Mouse (Mus musculus) myocyte (in vitro differentiated cells): ENCODE results near the gene Thada.

Source experiments
- CEBPB ChIP-seq: IDR thresholded peaks from 2 replicates; pipeline ENCODE4 v1.6.1; 2011; ENCODE audit warnings: mild to moderate bottlenecking, moderate library complexity; ENCODE audit not compliant: poor library complexity, insufficient read depth, severe bottlenecking
- E2F4 ChIP-seq: IDR thresholded peaks from one replicate; pipeline ENCODE4 v1.6.1; 2011; ENCODE audit warnings: mild to moderate bottlenecking, control low read depth, moderate library complexity; ENCODE audit not compliant: insufficient read depth
- MAX ChIP-seq: IDR thresholded peaks from one replicate; pipeline ENCODE4 v1.6.1; 2011; ENCODE audit warnings: low read depth, mild to moderate bottlenecking, control low read depth
- MYOD1 ChIP-seq, 3 experiments: IDR thresholded peaks; one replicate each; pipeline ENCODE4 v1.6.1; 2011; ENCODE audit warnings: control low read depth in 2 of 3, low read depth in 2 of 3, mild to moderate bottlenecking in 2 of 3, moderate library complexity in 1 of 3; ENCODE audit not compliant: insufficient read length in 2 of 3, control insufficient read depth in 1 of 3
- POLR2A ChIP-seq: IDR thresholded peaks from one replicate; pipeline ENCODE4 v1.6.1; 2011; ENCODE audit warnings: low read depth, mild to moderate bottlenecking, control low read depth, moderate library complexity; ENCODE audit not compliant: insufficient read length
- POLR2AphosphoS2 ChIP-seq: IDR thresholded peaks from one replicate; pipeline ENCODE4 v1.6.1; 2011; ENCODE audit warnings: low read depth, control low read depth; ENCODE audit not compliant: insufficient read length
- TCF3 ChIP-seq: IDR thresholded peaks from one replicate; pipeline ENCODE4 v1.6.1; 2011; ENCODE audit warnings: low read depth, control low read depth; ENCODE audit not compliant: insufficient read length
- USF1 ChIP-seq: IDR thresholded peaks from one replicate; pipeline ENCODE4 v1.6.1; 2011; ENCODE audit warnings: low read depth, mild to moderate bottlenecking, control low read depth, moderate library complexity

- TF ChIP-seq POLR2A (no peak), MYOD1 (IDR thresholded peaks at IDR 0.05; ENCODE audit: control insufficient read depth in 1 of 3, insufficient read length in 2 of 3, low read depth in 2 of 3) (no peak), MAX (no peak), USF1 (no peak), POLR2AphosphoS2 (no peak), CEBPB (no peak), TCF3 (no peak), E2F4 (no peak)
Observed at GRCm38 (mm10) chr17:84224217-84224887, 241.7 kb downstream of the Thada start.
